Mouse (Mus musculus) T-helper 2 cell (primary cell): ENCODE measurements around the gene Bckdhb.
"Not testable (repeated sequence)": the region's sequence is repeated elsewhere in the genome, so short reads cannot be mapped to it uniquely, and the experiment has no call there.

Experiments
- in situ Hi-C: fragments of 300-600 bp; cut with MboI, MseI; formaldehyde crosslinking; loops from one replicate; pipeline ENCODE4 v1.15.1; 2025; ENCODE audit warnings: high pct_unique_total_duplicates

Bckdhb gene

DNA sequence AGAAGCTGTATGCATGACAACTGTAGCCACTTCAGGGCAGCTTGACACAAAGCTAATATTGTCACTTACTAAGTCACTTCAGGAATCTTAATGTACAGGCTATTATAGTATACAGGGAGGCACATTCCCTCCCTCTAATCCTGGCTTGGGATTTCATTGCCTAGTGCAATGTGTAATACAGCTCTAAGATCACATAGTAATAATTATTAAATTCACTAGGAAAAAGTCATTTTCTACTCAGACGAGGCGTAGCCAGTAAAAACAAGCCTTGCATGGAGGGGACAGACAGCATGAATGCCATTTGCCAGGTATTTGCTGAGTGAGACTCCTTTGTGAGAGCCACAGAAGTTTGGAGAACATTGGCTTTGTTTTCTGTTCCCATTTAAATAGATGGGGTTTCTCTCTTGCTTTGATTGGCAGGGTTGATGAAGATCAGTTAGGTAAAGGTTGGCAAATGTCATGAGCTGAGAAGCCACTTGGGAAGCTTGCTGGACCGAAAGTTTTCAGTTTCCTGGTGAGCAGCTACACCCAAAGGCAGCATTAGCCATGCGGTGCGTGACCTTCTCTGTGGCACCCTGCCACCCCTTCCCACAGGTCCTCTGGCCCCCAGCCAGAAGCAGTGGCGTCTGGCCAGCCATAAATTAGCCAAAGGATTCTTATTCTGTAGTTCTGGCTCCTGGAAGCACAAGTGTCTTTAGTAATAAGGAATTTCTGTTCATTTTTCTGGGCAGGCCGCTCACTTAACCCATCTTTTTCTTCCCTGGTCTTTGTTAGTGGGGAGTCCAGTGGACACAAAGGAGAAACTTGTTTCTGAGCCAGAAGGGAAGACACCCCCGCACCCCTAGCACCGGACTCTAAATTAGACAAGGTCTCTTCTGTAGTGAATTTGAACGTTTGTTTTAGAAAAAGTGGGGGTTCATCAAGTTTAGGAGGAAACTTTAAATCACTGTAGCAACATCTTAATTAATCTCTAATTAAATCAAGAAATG lies 37.4 kb downstream of the Bckdhb start:
- in situ Hi-C loops: loop anchor here (25.0 kb wide), 1 partner anchor 1050 kb away; no protein-coding TSS in a partner anchor

- in situ Hi-C loops: loop anchor here (25.0 kb wide), 1 partner anchor 1049 kb away; no protein-coding TSS in a partner anchor
Observed at GRCm38 (mm10) chr9:83963296-83963695, 38.4 kb downstream of the Bckdhb start.

DNA sequence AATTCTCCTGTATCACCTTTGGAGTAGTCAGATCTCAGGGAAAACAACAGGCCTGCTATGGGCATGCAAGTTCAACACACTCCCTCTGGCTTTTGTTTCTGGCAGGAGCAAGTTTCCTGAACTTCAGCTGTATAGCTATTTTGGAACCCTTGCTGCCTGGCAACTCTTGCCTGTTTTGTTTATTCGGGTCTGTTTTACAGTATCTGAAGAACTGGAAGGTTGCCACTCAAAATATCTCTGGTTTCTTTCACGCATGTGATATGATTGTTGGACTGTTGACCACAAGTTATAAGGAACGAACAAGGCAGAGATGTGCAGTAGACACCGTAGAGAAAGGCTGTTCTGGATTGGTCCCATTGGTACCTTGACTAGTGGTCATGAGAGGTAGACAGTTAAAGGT lies 39.4 kb downstream of the Bckdhb start:
- in situ Hi-C loops: loop anchor here (25.0 kb wide), 1 partner anchor 1048 kb away; no protein-coding TSS in a partner anchor

DNA sequence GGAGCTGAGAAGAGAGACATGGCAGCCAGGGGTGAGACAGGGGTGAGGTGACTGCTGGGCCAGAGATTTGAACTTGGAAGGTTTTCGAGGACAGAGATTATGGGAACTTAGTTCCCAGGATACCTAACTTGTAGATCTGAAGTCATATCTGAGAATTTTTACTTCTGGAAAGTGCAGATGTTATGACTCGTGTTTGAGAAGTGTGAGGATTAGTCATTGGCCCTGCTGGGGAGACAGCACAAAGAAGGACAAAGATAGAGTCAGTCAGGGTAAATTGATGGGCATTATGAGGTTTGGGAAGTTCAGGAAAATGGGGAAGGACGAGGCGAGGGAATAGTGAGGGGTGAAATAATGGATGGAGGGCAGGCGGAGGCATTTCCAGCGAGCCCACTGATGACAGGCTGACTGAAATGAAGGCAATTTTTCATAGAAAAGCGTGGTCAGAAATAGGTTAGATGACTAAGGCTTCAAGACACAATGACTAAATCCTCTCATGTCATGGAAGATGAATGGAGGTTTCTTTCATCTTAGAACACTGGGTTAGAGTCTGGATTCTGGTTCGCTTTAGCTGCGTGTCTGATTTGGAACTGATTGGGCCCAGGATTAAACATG lies 42.6 kb downstream of the Bckdhb start:
- in situ Hi-C loops: loop anchor here (25.0 kb wide), 1 partner anchor 1045 kb away; no protein-coding TSS in a partner anchor

- in situ Hi-C loops: loop anchor here (25.0 kb wide), 1 partner anchor 1043 kb away; no protein-coding TSS in a partner anchor
Observed at GRCm38 (mm10) chr9:83969326-83969725, 44.4 kb downstream of the Bckdhb start.

DNA sequence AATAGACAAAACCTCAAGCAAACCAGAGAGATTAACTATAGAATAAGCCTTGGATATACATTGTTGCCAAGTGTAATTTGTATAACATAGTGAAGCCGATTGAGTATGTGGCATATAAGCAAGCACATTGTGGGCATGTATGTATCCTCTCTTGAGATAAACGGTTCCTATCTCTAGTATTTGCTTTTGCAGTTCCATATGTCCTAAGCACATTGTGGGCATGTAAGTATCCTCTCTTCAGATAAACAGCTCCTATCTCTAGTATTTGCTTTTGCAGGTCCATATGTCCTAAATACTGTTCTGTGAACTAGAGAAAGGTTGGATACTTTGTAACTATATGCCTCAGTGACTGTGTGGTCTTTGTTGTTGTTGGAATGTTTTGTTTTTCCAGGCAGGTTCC lies 48.5 kb downstream of the Bckdhb start:
- in situ Hi-C loops: loop anchor here (25.0 kb wide), 1 partner anchor 1039 kb away; no protein-coding TSS in a partner anchor

GRCm38 (mm10) chr9:83975811-83976210 lies 50.9 kb downstream of the Bckdhb start:
- in situ Hi-C loops: no loop called here

- in situ Hi-C loops: no loop called here
Observed at GRCm38 (mm10) chr9:83981234-83981633, 56.3 kb downstream of the Bckdhb start.

- in situ Hi-C loops: no loop called here
Observed at GRCm38 (mm10) chr9:84008961-84009360, 84.0 kb downstream of the Bckdhb start.

DNA sequence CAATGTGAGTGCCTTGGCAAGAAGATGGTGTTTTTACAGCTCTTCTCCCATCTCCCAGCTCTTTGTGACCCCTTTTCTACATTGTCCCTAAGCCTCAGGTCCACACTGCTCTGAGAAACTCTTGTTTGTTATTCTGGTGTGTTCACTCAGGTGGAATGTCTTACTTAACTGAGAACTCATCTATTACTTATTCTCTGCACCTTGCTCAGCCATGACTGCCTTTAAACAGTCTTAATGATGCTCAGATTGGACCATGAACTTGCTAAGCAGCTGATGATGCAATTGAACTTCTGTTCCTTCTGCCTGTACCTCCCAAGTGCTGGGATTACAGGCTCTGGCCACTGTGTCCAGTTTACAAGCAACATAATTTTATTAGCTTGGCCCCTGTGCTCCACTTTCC lies 86.2 kb downstream of the Bckdhb start:
- in situ Hi-C loops: no loop called here

GRCm38 (mm10) chr9:84018141-84018540 lies 93.2 kb downstream of the Bckdhb start:
- in situ Hi-C loops: not testable (repeated sequence)

GRCm38 (mm10) chr9:84019627-84020026 lies 94.7 kb downstream of the Bckdhb start:
- in situ Hi-C loops: no loop called here

DNA sequence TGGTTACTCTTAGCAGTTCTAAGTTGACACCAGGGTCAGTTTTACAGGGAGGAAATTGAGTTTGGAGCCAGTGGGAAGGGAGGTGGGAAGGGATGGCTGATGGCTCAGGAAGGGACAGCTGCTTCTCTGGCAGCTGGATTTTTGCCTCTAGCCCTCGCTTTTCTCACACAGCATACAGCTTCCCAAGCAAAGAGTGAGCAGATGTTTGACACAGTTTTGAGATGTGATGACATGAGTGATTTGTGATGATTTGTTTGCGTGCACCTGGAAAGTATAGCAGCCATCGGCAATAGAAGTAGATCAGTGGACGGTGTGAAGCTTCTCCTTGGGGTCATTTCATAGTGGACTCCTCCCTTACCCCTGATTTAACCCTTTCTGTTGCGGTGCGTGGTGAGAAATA lies 96.2 kb downstream of the Bckdhb start:
- in situ Hi-C loops: no loop called here

GRCm38 (mm10) chr9:84028120-84028519 lies 103.2 kb downstream of the Bckdhb start:
- in situ Hi-C loops: no loop called here

- in situ Hi-C loops: no loop called here
Observed at GRCm38 (mm10) chr9:84030691-84031290, 105.8 kb downstream of the Bckdhb start.

DNA sequence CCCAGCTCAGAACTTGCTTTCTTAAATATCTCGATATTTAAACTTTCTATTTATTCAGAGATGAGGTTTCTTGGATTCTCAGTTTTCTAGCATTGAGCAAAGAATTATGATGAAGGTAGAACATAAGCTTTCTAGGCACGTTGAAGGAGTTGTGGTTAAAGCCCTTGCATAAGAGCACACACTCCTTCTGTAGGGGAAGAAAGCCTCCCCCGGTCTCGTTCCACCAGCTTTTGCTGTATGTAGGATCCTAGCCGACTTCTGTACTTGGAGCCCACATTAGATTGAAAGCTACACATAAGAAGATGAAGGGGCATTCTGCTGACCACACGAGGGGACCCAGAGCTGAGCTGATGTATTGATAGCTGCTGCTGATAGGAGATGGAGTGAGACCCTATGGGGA lies 106.5 kb downstream of the Bckdhb start:
- in situ Hi-C loops: no loop called here

DNA sequence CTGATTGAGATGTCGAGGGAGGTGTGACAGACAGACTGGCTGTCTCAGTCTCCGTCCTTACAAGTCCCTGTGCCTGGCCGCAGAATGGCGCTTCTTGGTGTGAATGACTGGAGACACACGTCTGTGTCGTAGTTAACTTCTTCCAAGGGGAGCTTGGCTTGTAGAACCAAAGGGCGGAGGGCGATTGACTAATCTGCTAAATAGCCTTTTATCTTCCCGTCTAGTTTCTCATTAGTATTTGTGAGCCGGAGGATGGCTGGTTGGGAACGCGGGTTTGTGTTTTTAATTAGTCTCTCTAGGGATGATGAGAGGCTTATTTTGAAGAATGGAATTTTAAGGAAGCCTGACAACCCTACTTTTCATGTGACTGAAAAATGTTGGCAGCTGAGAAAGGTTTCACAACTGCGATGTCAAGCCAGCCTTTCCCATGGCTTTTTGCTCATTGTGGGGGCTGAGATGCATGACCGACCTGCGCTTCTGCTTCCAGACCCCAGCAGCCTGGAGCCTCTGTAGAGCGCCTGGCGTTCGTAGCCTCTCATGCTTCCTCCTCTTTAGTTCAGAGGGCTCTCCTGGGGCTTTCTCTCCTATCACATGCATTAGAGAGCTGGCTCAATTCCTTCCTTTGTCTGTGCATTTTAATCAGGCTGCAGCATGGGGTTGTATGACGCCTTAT lies 107.9 kb downstream of the Bckdhb start:
- in situ Hi-C loops: no loop called here

- in situ Hi-C loops: no loop called here
Observed at GRCm38 (mm10) chr9:84036046-84036445, 111.1 kb downstream of the Bckdhb start.

DNA sequence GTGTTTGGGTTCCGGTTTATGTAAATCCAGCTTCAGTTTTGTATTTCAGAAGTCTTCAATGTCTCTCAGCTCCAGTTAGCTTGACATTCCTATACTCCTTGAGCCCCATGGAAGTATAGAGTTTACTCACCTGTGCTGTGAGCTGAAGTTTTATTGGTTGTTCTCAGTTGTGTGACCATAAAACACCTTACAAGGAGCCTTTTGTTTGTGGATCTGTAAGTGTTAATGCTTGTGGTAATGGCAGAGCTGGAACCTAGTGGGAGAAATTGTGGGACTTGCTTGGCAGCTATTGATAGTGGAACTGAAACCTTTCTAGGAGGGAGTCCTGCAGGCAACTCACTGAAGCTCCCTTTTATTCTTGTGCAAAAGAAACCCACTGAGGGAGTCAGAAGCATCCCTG lies 112.3 kb downstream of the Bckdhb start:
- in situ Hi-C loops: no loop called here

DNA sequence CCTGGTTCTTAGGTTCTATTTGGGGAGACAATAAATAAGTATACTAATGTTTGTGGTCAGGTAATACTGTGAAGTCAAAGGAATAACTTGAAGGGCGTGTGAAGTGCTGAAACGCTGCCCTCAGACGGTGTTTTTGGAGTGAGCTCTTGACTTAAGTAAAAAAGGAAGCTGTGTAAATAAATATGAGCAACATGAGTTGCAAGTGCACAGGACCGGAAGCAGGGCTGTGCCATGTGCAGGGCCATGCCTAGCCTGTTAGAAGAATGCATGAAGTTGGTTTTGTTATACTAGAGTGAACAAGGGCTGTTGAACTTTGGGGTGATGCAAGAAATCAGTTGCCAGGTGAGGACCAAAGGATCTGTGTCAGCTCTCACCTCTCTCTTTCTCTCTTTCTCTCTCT lies 114.0 kb downstream of the Bckdhb start:
- in situ Hi-C loops: no loop called here

GRCm38 (mm10) chr9:84040376-84040775 lies 115.4 kb downstream of the Bckdhb start:
- in situ Hi-C loops: no loop called here
